Mouse (Mus musculus): Measurements from ENCODE around the gene Fndc3a.

Fndc3a gene

DNA sequence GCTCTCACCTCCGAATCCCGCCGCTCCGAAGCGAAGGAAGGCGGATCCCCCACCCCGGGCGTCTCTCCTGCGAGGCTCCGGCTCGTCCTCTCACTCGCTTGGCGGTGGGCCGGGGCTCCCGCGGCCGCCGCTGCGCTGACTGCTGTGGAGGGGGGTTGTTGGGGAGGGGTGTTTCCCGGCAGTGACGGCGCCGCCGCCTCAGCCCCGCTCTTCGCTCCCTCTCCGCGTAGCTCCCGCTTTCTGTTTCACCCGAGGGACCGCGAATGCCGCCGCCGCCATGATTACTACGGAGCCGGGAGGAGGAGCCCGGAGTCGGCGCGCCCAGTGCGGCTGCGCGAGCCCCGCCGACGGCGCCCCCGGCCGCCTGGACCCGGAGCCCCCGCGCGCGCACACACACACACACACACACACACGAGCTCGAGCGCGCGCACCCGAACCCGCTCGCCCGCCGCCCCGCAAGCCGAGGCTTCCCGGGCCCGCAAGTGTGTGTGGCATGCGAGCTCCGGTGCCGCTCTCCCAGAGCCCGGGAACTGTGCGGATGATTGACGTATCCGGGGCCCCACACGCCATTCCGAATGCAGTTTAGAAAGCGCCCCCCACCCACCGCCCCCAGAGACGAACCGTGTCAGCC, at the start of gene Fndc3a:
Fndc3a (minus strand) TSS at position 294 of the 631 bp plus-strand sequence.
- DNase-seq = peak; percentile 90

DNA sequence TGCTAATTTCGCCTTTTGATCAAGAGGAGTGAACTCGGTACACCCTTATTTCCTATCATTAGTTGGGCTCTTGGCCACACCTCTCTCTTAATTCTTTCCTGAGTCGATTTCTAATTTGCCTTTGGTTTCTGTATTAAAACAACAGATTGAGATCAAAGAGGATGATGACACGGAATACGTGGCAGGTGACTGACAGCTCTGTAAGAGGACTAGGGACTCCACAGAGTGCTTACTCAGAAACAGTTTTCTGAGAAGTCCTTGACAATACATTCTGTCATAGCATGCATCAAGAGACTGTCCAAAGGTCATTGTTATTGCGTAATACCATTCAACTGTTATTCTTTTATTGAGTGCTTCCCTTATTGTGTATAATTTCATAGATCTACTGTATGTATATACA, 43.1 kb upstream of the Fndc3a start:
- DNase-seq = no peak

DNA sequence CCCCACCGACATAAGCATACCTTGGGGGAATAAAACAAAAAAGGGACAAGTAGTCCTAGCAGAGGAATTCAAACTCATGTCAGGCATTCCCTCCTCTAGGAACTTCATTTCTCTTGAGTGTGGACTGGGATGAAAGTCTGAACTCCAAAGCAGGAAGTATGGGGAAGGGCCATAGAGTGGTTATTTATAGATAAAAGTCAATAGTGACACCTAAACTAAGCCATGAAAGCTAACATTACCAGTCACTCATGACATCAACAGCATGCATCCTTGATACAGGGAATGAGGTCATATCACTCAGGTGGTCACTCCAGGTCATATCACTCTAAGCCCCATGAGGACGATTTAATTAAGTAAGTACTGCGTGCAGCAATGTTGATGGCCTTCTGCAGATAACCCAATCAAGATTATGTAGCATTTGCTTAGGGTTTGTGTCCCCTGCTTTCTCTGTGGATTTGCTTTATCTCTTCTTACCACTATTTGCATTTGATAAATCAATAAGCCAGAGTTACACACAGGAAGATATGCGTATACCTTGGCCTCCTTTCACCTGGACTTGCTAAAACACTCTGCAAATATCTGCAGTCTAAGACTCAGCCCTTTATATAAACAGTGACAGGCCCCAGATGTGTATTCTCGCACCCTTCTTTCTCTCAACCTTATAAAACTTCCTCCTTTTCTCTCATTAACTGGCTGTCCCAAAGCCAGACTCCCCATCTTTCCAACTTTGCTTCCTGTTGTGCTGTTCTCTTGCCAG, 40.8 kb upstream of the Fndc3a start:
- no peak for DNase-seq

DNA sequence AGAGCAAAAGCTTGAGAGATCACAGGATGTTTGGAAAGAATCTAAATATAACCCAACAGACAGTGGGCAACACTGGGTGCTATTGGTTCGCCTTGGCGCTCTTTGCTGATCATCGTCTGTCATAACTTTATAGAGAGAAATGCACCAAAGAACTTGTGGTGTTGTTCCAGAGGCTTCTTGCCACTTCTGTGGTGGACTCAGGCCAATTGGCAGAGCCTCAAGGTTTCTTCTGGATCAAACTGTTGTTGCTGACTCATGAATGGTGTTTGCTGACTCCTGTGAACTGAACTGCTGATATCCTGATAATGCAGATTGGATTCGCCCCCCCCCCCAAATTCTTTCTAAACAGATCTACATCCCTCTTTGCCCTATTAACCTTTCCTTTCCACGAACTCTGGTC, 38.5 kb upstream of the Fndc3a start:
- no peak for DNase-seq

DNA sequence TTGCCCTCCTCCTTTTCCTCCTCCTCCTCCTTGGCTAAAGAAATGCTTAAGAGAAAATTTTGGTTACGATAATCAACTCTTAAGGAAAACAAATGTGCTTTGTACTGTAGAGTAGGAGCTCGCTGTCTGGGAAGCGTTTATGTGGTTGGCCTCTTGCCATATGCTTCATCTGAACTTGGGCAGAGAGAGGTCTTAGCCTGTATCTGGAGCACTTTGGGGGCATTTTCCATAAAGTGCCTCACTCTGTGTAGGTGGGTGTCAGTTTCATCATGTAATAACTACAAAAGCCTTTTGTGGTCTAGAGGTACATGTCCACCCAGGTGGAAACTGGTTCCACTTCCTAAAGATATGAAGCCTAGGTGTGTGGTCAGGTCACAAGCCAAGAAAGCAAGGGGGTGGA, 31.9 kb upstream of the Fndc3a start:
- no peak for DNase-seq

DNA sequence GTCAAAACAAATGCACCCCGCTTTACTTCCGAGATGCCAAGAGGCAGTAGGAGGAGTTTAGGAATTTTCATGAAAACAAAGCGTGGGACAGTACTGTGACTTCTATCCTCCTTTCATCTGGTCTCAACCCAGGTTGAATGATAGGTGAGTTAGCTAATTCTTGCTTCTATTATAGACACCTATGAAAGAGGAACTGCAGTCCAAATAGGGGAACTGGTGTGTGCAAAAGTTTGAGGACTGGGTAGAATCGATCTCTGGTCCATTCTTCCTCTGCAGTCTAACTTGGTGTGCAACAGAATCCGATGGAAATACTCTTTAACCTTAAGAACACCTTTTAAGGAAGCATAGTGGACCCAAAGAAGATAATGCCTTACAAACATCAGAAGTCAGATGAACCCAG, 30.5 kb upstream of the Fndc3a start:
- DNase-seq = no peak

DNA sequence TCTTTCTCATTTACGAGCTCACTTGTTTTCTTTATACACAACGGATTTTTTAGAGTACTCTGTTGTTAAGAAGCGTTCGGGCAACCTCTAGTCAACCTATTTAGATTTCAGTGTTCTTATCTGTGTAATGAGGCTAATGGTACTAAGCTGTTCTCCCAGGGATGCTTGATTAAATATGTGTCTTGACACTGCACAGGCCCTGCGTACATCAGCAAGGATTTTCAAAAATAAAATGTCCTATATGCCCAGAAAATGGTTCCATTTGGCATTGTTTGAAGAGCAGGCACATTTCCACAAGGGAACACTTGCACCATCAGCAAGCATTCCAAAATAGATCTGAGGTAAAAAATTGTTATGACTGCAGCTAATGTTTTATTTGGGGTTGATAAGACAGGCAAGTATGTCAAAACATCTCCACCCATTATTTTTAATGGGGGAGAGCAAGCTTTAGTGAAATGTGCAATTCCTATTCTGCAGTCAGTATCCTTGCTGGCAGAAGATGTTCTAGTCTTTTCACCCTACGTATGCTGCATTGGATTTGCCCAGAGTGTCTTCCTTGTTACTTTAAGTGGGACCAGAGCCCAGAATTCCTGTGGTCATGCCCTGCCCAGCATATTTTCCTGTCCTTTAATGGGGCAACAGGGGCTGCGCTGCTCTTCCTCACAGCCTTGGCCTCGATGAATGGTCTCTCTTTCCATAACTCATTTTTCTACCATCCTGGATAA, 29.8 kb upstream of the Fndc3a start:
- DNase-seq = no peak

DNA sequence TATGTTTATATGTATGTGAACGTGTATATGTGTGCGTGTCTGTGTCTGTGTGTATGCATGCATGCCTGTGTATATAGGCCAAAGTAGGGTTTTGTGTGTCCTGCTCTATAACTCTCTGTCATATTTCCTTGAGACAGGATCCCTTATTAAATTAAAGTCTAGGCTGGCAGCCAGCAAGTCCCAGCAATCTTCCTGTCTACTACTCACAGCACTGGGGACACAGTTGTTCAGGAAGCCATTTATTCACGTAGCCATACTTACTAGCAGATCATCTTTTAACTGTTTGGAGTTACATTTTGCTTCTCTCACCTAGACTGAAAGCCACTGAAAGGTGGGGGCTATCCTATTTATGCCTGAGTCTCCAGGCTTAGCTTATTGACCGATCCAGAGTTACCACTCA, 29.0 kb upstream of the Fndc3a start:
- DNase-seq = no peak

DNA sequence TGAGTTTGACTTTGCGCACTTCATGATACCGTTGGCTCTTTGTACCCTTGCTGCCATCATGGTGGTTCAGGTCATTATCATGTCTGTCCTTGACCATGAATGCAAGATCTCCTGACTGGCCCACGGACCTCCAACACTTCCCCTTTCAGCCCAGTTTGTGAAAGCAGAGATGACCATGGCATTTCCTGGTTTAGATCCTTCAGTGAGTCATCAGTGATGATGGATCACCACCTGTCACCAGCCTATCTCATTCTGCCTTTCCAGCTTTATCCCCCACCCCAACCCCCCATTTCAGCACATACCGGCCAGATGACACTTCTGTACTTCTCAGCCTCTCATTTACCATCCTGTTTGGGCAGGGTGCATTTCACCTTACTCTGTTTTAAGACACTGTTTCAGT, 28.4 kb upstream of the Fndc3a start:
- DNase-seq = no peak

DNA sequence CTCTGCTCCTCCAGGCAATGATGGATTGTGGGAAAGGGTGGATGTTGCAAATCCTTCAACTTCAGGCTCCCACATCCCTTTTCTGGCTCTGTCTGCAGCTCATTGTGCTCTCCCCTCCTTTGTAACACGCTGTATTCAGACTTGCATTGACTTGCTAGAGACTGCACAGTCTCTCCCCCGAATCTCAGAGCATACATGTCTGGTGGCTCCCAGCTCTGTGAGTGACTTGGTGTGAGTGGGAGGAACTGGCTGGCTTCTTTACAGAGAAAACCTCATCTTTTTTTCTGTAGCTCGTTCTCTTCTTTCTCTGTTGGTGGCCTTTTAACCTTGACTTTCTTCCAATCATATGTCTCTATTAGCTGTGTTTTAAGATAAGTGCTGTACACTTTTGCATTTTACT, 16.1 kb upstream of the Fndc3a start:
- no peak for DNase-seq

DNA sequence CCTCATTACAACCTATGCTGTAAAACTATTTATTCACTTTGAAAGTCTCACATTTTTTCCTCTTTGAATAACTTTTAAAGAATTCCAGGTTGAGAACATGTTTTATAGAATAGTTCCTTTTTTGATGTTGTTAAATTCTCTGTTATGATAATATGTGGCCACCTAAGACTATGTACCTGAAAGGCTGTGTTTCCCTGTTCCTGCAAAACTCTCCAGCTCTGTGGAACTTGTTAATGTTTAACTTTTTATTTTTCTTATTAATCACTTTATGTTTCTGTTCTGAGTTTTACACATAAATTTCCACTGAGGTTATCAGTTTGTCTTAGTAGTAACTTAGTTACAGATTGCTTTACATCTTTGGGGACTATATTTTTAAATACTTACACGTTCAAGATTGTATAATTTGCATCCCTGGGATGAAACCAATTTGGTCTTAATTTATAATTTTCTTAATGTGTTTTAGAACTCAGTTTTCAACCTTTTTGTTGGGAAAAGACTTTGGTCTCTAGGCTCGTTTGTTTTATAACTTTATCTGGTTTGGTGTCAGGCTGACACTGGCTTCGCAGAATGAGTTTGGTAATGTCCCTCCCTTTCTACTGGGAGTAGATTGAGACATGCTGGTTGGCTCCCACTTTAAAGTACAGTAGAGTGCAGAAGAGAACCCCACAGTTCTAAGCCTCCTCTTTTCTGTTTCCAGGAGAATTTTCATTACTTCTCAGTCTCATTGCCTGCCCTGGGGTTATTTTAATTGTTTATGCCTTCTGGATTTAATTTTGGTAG, 12.7 kb upstream of the Fndc3a start:
- DNase-seq = no peak

DNA sequence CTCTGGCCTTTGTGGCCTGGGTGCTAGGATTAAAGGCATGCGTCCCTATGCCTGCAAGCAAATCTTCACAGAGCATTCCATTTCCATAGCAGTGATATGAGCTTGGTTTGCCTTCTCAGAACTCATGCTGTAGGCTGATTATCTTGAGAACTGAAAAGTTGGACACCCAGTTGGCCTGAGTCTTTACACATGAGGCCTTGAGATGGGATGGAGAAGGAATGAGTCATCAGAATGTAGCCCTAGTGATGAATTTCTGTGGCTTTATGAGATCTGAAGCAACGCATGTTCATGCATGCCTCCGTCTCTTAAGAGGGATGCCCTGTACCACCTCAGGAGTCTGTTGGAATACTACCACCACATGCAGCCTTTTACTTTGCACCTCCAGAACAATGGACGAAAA, 6.4 kb upstream of the Fndc3a start:
- no peak for DNase-seq

DNA sequence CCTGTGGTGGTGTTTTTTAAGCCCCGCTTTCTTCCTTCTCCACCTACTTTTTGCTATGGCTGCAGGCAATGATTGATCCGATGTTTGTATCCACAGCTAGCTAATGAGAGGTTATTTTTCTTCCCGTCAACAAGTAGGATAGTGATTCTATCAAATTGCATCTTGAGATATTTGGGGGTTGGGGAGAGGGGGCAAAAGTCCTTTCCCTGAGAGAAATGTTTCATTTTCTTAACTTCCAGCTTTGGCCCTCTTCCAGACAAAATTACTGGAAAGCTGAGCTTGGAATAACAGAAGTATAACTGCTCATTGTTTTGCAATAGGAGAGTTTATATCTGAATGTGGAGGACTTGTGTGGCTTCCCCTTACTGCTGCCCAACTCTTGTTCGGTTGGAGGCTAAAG, 1.3 kb upstream of the Fndc3a start:
- no peak for DNase-seq

DNA sequence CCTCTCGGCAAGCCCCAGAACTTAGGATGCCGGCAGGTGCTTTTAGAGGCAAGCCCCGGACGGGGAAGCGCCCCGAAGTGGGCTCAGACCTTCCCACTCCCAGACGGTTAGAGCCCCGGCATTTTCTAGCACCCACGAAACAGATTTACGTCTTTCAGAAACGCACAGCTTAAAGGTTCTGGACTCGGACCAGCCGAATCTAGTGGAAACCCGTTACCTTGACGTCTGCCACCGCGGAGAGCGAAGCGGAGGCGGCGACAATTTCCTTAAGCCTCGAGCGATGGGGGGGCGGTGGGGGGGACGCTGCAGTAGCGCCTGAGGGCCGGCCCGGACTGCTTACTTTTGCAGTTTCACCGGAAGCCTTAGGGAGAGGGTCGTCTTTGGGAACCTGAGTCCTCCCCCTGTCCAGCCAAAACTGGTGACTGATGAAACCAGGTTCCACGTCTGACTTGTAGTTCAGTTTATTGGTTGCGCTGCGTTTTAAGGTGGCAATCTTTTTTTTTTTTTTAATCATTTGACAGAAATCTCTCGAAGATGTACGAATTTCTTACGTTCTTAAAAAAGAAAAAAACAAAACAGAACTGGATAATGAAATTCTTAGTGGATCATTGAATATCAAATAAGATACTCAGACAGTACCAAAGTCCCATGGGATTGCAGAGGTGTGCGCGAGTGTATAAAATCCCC, 681 bp upstream of the Fndc3a start:
- DNase-seq = peak; percentile 45

DNA sequence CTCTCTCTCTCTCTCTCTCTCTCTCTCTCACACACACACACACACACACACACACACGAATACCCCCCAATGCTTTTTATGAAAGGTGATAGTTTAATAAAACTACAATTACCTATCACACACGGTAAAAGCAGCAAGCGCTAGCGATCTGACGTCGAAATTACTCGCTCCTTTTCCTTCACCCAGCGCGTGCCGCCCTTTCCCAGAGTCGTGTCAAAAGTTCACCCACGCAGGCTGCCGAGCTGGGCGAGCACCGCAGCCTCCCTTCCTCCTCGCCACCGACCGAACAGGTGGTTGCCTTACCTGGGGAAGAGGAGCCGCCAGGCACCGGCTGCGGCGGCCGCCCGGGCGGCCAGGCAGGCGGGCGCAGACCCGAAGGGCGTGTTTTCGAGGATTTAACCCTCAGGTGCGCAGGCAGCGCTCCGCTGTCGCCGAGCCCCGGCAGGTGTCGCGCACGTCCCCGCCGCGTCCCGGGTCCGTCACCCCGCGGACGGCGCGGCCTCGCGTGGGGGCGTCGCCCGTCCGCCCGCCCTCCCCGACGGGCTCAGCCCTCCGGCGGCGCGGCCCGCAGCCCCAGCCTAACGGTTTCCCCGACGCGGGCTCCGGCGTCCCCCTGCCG, 603 bp downstream of the Fndc3a start:
- DNase-seq = peak; percentile 60

DNA sequence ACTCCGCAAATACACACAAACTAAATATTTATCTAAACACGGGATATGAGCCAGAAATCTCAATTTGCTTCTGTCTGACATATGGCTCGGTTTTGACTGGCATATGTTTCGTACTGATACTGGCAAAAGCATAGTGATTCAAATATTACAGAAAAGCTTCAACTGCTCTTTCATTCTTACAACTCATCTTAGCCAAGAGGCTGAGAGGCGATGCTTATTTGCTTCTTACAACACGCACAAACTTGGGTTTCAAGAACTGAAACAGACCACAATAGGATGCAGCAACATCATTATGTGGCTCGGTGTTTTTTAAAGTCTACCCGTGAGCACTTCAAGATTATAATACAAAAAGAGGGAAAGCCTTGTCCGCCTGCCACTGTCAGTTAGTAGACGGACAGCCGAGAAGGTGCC, 1.2 kb downstream of the Fndc3a start:
- DNase-seq = no peak

DNA sequence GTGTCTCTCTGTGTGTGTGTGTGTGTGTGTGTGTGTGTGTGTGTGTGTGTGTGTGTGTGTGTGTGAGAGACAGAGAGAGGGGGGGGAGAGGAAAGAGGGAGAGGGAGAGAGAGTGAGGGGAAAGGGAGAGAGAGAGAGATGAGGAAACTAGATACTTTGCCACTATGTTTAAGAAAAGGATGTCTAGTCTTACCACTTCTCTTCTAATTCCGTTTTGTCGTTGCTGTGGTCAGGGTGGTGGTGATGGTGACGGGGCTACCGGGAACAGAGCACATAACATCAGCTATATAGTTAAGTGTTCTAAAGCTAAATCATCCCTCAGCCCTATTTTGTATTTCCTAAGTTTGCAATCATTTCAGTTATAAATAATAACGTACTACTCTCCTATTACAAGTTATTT, 9.7 kb downstream of the Fndc3a start:
- DNase-seq = no peak

DNA sequence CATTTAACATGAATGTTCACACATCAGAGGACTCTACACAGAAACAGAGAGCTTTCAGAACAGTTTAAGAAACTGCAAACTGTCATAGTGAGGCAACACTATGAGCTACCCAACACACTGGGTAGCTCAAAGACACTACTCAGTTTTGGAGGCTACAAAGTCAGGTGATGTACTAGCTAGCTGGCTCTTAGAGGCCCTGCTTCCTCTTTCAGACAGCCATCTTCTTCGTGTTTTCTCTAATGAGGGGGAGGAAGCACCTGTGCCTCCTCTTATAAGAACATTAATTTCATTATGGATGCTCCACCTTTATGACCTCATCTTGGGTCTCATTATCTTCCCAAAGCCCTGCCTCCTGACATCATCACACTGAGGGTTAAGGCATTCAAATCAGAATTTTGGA, 18.4 kb downstream of the Fndc3a start:
- DNase-seq = no peak

DNA sequence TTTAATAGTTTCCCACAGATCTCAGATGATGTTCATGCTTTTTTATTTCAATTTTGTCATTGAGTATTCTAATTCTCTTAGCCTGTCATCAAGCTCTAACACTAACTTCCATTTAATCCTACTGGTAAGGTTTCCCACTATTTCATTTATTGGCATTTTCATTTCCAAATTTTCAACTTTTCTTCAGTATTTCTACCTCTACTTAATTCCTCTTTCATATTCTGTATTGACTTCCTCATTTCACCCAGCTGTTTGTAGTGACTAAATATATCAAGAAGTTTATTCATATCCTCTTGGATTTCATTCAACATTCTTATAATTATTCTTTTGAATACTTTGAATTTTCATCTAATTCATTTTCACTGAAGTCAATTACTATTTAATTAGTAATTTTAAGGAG, 20.3 kb downstream of the Fndc3a start:
- DNase-seq = no peak

DNA sequence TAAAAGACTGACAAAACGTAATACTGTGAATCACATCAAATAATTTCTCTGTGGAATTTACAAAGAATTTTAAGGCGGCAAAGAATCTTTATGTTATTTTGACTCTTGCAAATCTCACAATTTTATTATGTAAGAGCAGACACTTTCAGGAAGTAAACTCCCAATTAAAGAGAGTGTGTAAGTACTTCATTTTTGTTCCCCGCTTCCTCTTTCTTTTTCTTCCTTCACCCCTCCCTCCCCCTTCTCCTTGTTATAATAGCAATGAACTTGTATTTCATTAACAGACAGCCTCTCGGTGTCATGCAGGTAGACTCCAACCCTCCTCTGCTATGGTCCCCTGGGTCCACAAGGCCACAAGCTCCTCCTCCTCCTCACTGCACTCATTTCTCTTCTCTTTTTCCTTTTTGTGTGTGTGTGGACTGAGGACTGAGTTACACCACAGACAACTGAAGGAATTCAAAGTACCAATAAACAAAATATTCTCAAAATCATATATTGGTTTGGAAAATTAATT, 24.9 kb downstream of the Fndc3a start:
- DNase-seq = no peak

DNA sequence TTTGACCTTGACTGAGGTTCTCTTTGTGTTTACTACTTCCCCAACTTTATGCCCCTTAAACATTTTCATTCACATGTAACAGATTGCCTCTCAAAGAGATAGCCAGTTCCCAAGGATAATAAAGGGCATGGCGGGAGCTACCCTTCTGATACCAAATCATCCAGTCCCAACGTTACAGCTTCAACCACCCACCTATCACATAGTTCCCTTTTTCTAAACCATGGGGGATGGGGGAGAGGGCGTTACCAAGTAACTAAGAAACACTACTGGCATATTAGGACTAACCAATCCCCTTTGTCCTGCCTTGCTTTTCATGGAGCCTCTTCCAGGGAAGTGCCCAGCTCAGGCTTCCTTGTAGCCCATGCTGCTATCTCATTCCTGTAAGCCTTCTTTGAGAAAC, 32.6 kb downstream of the Fndc3a start:
- DNase-seq = no peak

DNA sequence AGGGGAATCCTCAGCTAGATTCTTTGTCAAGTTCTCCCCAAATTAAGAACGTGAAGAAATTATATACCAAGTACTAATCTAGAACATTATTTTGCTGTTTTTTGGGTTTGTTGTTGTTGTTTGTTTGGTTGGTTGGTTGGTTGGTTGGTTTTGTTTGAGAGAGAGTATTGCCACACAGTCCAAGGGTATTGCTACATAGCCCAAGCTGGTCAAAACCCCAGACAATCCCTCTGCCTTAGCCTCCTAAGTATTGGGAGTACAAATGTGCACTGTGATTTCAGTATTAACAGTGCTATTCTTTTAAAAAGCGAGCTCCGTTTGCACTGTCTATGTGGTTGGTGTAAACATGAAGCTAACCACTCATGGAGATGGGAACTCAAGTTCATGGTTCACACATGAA, 37.9 kb downstream of the Fndc3a start:
- DNase-seq = no peak
